Mouse (Mus musculus) CD4-positive, CD25-positive, alpha-beta regulatory T cell, adult 2 months (primary cell): ENCODE data around the gene Slc25a17.

Source experiments
- DNase-seq: peaks from one replicate; pipeline ENCODE4 v3.0.0-alpha.2; 2012; ENCODE audit warnings: low read depth, low spot score

Gene Slc25a17

DNA sequence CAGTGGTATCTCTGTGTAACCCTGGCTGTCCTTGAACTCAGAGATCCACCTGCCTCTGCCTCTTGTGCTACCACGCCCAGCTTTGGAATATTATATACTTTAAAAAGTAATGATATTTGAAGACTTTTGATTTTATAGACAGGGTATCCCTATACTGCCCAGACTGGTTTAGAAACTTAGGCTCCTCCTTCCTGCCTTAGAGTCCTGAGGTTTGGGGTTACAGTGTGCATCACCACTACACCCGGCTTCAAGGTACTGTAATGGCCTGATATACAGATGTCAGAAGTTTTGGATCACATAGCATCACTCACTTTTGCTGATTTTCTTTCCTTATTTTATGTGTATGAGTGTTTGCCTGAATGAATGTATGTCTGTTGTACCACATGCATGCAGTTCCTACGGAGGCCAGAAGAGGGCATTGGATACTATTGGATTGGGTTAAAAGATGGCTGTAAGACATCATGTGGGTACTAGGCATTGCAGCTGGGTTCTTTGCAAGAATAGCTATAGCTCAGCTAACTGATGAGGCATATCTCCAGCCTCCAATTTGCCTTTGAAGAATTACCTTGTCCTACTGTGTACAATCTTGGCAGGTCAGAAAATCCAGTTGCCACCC lies 5.4 kb downstream of the Slc25a17 start:
- DNase-seq: peak; percentile 74

DNA sequence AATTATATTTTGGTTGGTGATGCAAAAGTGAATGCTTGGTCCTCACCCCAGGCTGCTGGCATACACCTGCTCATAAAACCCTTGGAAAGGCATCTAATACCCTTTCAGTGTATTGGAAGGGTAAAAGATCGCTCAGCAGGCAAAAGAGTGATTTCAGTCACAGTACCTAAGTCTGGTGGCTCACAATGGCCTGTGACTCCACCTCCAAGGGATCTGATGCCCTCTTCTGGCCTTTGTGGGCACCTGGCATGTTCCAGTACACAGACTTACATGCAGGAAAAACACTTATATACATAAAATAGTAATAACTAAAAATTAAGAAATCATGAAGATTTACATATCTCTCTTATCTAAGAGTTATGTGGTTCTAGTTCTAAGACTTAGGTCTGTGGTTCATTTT lies 8.0 kb downstream of the Slc25a17 start:
- DNase-seq: peak; percentile 61

DNA sequence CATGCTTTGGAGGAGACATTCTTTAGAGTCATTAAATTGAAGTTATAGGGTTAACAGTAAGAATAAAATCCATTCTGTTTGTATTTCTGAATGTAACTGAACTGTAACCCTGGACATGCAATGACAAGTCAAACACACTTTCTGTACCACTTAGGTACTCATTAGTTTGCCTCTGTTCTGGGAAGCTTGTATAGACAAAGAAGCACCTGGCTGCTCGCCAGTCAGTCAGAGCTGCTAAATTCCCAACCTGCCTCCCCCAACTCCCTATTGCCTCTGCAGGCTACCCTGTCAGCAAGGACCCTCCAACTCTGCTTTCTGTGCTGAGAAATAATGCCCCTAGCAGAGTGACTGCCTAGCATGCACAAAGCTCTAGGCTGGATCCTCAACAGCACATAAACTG lies 10.2 kb downstream of the Slc25a17 start:
- DNase-seq: no peak

DNA sequence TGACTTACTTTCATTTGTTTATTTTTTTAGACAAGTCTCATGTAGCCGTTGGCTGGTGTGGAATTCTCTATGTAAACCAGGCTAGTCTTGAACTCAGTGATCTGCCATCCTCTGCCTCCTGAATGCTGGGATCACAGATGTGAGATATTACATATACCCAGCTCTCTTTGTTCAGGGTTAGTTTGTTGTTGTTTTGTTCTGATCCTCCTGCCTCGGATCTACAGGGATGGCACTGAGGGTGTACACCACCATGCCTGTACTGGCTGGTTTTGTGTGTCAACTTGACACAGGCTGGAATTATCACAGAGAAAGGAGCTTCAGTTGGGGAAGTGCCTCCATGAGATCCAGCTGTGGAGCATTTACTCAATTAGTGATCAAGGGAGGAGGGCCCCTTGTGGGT lies 12.2 kb downstream of the Slc25a17 start:
- no peak for DNase-seq

DNA sequence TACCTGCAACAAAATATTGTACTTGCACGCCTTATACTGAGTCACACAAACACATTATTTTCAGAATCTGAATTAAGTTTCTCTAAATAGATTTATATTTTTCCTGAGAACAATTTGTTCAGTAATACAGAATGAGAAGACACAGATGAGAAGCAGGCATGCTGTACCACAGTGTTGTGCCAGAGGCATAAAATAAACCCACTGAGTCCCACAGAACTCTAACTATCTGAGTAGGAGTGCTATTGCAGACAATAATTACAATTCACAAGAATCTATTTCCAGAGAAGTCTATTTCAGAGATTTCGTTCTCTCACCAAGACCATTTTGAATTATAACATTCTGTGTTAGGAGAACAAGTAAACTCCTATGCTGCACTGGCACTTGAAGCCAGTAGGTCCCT lies 13.1 kb downstream of the Slc25a17 start:
- DNase-seq: no peak

DNA sequence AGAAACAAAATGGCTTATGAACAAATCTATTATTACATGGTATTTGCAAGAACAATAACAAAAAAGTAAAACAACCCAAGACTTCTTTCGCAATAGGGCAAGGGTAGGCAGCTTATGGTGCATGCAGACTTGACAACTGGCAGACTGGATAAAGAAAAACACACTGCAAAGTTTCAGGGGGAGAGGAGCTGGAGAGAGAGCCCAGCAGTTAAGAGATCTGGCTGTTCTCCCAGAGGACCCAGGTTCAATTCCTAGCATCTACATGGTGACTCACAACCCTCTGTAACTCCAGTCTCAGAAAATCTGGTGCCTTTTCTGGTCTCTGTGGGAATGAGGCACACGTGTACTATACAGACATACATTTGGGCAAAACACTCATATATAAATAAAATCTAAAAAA lies 19.2 kb downstream of the Slc25a17 start:
- no peak for DNase-seq

DNA sequence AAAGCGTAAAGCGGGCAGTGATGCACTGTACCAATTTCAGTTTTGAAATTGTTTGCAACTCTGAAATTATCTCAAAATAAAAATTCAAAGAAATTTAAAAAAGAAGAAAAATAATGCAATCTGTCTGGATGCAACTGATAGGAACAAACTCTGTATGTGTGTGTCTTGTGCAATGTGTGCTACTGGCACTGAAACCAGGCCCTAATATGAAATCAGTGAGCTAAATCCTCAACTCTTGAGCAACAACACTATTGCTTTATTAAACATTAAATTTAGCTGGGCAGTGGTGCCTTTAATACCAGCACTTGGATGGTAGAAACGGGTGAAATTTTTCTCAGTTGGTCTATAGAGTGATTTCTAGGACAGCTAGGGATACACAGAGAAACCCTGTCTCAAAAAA lies 21.5 kb downstream of the Slc25a17 start:
- no peak for DNase-seq

DNA sequence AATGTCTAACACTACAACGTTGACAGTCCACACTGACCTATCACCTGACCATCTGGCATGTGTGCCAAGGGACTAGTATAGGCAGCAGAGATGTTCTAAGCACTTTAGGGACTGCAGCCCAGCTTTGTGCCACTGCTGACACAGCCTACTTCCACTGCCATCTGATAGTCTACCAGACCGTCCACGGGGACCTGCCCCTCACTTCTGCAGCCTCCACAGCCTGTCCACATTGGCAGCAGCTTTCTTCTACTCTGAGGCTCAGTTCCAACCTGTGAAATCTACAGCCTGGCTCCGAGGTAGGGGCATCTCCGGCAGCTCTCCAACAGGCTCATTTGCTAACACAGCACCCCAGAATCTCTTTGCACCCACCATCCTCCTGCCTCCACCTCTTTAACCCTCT lies 24.1 kb downstream of the Slc25a17 start:
- no peak for DNase-seq

DNA sequence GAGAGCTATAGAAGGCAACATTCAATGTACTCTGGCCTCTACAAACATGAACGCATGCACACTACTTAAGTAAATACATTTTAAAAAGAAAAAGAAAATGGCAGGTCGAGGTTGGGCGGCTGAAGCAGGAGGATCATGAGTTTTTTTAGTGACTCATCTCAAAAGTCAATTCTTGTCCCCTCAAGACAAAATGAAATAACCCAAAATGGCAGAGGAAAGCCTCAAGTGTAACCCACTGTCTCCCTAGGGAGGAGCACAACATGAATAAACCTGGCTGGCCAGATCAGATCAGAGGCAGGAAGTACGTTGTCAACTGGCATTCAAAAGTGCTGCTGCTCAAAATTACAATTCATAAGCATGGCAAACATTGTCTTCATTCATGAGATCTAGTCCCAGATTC lies 28.1 kb downstream of the Slc25a17 start:
- no peak for DNase-seq

DNA sequence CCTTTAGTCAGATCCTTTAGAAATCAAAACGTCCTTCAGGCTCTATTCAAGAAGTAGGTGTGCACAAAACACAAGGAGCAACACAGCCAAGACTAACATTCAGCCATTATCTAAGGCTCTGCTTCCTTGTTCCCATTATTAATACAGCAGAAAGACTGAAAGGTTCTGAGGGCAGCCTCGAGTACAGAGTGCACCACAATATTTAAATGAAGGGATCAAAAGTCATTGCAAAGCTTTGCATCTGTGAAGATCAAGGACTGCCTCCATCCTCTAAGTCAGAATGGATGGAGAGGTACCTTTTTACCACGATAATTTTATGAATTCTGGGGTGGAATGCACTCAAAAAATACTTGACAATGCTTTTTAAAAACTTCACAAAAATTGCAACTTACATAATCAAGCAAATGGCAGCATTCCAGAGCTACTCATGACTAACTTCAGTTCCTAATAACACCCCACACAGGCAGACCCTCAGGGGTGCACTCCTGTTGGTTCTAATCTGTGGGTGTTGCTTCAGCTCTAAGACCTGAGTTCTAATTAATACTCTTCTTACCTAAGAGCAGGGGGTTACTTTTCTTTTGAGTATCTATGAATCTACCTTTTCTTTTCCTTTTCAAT lies 29.7 kb downstream of the Slc25a17 start:
- DNase-seq: no peak

DNA sequence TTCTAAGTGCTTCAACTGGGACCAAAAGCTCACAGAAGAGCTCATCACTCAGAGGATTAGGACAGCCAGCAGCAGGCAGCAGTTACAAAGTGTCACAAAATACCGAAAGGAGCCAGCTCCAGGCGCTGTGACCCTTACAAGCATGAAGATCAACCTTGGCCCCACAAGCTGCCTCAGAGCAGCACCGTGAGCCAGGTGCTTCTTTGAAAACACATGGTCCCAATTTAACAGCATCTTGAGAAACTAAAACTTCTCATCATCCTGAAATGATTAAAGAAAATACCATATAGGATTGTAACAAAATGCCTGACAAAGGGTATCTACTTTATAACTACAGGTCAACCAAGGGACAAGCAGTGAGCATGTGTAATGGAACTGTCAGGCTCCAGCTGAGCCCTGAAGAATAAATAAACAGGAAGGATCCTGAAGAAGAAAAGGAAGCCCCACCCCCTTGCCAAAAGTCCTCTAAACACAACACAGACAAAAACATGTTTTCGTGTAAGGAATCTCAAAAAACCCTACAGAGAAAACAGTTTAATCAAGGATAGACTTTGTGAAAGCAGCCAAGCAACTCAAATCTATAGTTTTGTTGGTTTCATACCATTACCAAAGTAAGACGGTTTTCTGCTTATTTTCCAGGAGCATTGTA lies 30.8 kb downstream of the Slc25a17 start:
- peak; percentile 36 for DNase-seq

DNA sequence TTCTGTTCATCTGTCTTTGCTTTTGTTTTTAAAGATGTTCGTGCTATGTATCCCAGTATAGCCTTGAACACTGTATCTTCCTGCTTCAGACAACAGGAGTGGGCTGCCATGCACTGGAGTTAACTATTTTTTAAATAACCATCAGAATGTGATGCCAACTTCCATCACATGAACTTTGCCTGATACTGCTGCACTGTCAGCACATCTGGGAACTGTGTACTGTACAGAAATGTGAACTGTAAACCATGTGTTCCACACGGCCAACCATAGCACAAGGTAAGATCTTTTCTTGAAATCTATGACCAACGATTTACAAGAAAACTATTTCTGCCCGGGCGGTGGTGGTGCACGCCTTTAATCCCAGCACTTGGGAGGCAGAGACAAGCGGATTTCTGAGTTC lies 33.1 kb downstream of the Slc25a17 start:
- DNase-seq: no peak

DNA sequence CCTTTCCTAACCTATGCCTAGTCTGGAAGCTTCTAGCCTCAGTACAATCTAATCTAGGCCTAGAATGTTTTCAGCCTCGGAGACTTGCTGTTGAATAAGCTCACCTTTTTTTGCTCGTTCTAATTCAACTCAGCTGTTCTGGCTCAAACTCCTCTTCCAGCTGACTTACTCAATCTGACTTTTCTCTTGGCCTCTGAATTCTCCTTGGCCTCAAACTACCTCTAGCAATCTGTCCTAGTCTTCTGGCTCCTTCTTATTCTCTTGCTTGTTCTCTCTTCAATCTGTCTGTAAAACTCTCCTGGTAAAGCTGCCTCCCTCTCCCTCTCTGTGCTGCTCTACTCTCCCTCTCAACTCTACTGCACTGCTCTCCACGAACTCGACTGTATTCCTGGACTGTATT lies 35.6 kb downstream of the Slc25a17 start:
- no peak for DNase-seq

DNA sequence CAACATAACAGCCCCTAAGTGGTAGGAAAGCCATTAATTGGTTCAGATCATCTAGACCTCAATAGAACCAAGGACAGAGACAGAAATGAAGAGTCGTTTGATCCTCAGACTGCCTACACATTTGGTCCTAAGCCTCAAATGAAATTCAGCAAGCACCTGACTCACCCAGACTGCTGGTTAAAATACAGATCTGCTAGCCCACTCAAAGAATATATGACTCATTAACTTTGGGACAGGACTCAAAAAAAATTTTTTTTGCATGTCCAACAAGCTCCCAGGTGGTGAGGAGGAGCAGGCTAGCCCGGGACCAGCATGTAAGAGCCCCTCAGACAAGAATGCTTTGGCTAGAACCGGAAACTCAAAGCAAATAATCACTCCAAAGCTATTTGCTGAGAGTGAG lies 40.5 kb downstream of the Slc25a17 start:
- DNase-seq: no peak

DNA sequence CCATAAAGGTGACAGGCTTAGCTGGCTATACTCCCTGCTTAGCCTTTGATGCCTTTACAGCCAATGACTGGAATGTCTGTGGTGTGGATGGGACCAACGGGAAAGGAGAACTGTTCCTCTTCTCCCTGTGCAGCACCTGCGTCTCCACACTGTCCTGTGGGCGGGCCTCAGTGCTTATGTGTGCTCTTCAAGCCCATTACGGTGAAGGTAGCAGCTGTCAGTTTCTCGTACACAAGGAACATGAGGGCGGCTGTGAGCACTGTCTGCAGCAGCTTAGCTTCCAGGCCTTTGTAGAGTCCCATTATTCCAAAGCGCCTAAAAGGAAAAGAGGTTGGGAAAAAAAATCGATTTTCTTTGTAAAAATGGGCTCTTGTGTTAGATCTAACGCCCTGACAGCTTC lies 41.1 kb downstream of the Slc25a17 start:
- DNase-seq: no peak

DNA sequence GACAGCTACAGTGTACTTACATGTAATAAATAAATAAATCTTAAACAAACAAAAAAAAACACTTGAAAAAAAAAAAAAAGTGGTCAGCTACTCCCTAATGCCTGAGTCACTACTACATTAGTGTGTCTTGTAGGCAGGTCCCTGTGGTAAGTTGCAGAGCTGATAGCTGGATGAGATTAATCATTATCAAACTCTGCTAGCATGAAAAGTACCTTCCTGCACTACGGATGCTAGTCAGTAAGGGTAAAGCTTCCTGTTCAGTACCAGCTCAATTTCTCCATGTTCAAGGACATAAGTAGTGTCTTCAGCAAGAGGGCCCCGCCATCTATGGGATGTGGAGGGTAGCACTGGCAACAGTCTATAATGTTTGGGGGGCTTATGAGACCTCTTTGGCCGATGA lies 46.7 kb downstream of the Slc25a17 start:
- DNase-seq: no peak

DNA sequence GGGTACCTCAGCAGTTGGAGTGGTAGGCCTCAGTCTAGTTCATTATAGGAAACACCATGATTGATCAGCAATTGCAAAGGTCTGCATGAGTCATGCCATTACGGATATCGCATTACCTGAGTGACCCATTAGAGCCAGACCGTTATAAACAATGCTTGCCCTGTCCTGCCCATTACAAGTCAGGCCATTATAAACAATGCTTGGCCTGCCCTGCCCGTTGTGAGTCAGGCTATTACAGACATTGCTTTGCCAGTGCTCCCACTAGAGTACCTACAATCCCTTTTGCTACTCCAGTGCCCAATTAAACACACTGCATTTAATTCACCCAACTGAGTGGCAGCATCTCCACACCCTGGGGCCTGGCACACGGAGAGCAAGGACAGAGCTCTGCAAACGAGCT lies 49.6 kb downstream of the Slc25a17 start:
- no peak for DNase-seq

DNA sequence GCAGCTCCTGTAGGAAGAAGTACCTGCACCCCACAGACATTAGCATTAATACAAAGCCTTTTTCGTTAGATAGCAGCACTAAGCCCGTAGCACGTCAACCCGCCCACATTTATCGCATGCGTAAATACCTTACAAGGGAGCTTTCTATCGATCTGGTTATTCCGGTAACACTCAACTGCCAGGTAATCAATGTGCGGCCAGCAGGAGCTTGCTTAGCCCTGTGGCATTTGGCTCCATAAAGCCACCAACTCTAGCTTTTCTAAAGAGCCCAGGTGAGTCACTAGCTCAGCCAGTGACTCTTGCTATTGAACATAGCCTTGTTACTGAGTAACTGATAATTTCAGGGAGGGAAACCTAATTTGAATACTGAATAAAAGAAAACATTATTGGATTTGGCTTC lies 50.3 kb downstream of the Slc25a17 start:
- no peak for DNase-seq

DNA sequence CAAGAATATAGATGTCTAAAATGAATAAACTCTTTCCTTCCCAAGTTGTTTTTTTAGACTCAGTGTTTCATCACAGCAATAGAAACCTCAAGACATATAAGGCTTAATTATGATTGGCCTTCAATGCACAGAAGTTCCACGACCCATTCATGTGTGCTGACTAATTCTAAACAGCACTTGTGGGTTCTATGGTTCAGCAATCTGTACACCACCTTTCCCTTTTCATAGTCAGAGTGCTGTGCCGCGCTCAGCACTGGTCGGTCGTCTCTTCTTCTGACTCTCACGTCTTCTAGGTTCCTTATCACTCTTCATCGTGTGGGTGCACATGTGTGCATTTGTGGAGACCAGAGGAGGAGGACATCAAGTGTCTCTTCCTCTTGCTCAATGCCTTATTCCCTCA lies 52.6 kb downstream of the Slc25a17 start:
- peak; percentile 35 for DNase-seq

DNA sequence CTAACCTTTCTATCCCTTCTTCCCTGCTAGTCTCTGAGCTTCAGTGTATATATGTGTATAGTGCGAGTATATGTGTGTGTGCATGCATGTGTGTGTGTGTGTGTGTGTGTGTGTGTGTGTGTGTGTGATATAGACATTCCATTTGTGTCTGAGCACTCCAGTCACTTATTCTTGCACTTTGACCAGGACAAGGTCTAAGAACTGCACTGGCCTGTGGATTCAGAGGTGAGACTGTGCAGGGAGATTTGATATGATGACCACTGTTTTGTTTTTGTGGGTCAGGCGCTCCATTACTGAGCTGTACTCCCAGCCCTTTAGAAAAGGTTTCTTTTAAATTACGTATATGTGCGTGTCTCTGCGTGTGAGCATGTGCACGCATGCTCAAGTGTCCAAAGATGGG lies 54.1 kb downstream of the Slc25a17 start:
- no peak for DNase-seq

DNA sequence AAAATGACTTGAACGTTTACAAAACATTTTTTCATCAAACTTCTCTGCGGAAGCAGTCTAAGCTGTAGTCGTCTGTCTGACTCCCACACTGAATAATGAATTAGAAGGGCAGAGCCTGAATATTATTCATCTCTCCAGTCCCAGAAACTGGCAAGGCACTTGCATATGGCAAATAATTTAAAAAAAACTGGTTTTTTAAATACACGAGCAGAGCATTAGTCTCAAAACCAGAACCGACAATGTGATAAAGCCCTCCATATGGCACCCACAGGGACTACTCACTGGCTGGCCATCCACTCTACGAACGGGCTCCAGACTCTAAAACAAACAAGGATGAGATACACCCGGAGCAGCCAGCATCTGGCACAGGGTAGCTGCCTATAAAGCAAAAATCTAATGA lies 55.6 kb downstream of the Slc25a17 start:
- no peak for DNase-seq

DNA sequence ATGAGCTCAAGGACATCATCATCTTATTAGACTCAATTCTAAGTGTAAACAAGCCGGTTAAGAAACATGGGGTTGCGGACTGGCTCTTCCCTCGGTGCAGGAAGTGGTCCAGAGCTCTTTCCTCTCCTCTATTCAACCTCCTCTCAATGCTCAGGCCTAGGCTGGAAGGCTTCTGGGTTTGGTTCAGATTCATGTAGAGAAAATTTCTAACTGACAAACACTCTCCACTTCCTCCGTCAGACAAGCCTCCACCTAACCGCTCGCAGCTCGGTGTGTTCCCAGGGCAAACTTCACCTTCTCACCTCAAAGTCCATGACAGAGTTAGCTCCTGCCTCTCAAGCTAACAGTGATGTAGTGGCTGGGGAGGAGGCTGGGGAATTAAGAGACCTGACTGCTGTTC lies 56.6 kb downstream of the Slc25a17 start:
- peak; percentile 19 for DNase-seq

DNA sequence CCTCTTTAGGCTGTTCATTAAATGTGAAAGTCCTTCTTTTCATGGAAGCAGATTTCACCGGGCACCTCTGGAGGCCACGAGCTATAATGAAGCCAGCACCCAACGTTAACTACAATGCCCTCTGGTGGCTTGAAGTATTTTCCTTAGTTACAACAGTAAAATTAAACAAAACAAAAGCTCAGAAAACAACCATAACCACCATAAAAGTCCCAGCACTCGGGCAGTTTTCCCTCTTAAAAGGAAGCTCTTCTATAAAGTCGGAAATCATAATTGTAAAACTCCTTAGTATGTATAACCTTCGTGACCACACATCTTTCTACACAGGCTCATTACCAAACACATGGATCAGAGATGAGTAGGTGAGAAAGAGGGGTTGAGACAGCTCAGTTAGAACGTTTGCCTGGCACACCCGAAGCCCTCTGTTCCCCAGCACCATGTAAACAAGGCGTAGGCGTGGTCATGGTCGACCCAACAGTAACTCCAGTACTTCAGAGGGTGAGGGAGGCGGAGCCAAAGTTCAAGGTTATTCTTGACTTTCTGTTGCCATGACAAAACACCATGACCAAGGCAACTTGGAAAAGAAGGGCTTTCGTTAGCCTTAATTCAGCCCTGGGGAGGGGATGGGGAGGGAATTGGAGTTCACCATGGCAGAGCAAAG lies 58.3 kb downstream of the Slc25a17 start:
- DNase-seq: peak; percentile 85
